In genomic region chr16:48675607-48676006, GRCm38 (mm10) we compare ENCODE assay signal across 8 mouse cellular contexts.
DNase-seq lines count a peak whose midpoint lies in the region; ATAC-seq and TF ChIP-seq lines count a peak whose summit lies in the region.

No protein-coding gene starts in this region.

- H3K9ac ChIP-seq in lung, embryonic 16.5 days (ENCODE audit: low read length), result no peak overlapping the region

- H3K4me2 ChIP-seq in lung, embryonic 16.5 days (ENCODE audit: low read depth, low read length), result no peak overlapping the region

- intact Hi-C loops in heart, postnatal 36 days (cut with DNase I), result no loop called here

- H3K4me3 ChIP-seq in bone marrow, adult 2 months (replicated peaks; ENCODE audit: control insufficient read depth, low read depth, low read length), result no peak overlapping the region
- no peak overlapping the region for H3K4me3 ChIP-seq in embryonic fibroblast, embryonic 13.5 days (ENCODE audit: insufficient read depth, low read length)
- no peak overlapping the region for H3K4me3 ChIP-seq in lung, embryonic 16.5 days (ENCODE audit: low read length)
- H3K4me3 ChIP-seq in thymus, adult 2 months (ENCODE audit: control insufficient read depth, insufficient read depth, low read length), result no peak overlapping the region

- TF ChIP-seq POLR2A in bone marrow, adult 2 months (IDR thresholded peaks at IDR 0.05; ENCODE audit: borderline replicate concordance, control insufficient read depth, low read depth, low read length), result no peak
- TF ChIP-seq POLR2A in embryonic fibroblast, embryonic 13.5 days (IDR thresholded peaks at IDR 0.05; ENCODE audit: low read depth, low read length), result no peak
- TF ChIP-seq POLR2A in thymus, adult 2 months (IDR thresholded peaks at IDR 0.05; ENCODE audit: control insufficient read depth, extremely low read depth, insufficient read depth, low read length, poor library complexity), result no peak

- H3K36me3 ChIP-seq in lung, embryonic 16.5 days (ENCODE audit: control insufficient read depth, insufficient read depth, low read length), result no peaks in the 10 kb centered on the region
- H3K36me3 ChIP-seq in thymus, adult 2 months (ENCODE audit: control insufficient read depth, insufficient read depth, low read length), result no peaks in the 10 kb centered on the region

- ATAC-seq in CD4-positive, CD25-positive, alpha-beta regulatory T cell, adult 4 months, result peak; percentile 87
- ATAC-seq in lung, embryonic 16.5 days (ENCODE audit: low read depth), result peak; percentile 86

- H3K27ac ChIP-seq in bone marrow, adult 2 months (ENCODE audit: control insufficient read depth, insufficient read depth, low read depth, low read length, poor library complexity), result no peak overlapping the region
- no peak overlapping the region for H3K27ac ChIP-seq in embryonic fibroblast, embryonic 13.5 days (ENCODE audit: insufficient read depth, low read length)
- no peak overlapping the region for H3K27ac ChIP-seq in lung, embryonic 16.5 days (ENCODE audit: low read length)
- no peak overlapping the region for H3K27ac ChIP-seq in thymus, adult 2 months (ENCODE audit: control insufficient read depth, insufficient read depth, low read length)

- DNase-seq in heart, postnatal 36 days, result peak; percentile 45 to 64
- DNase-seq in layer of hippocampus, adult 11-12 months (ENCODE audit: low spot score), result peak; percentile 55
- peak; percentile 13 for DNase-seq in ovary, postnatal 10 days (ENCODE audit: low spot score)
- DNase-seq in thymus, adult 2 months, result peak; percentile 87

- H3K9me3 ChIP-seq in lung, embryonic 16.5 days (ENCODE audit: control insufficient read depth, low read length), result no peaks in the 10 kb centered on the region

- 2% methylated on average over 10 of the region's 10 CpGs for WGBS in bone marrow, adult 2 months
- 3% methylated on average over 10 of the region's 10 CpGs for WGBS in lung, embryonic 16.5 days
- 4% methylated on average over 10 of the region's 10 CpGs for WGBS in thymus, adult 2 months

- H3K4me1 ChIP-seq in bone marrow, adult 2 months (ENCODE audit: control insufficient read depth, insufficient read depth, low read length), result peaks cover 1% of the 10 kb centered on the region; the same call in 1 of the 2 replicates
- no peaks in the 10 kb centered on the region; the same call in 1 of the 2 replicates for H3K4me1 ChIP-seq in embryonic fibroblast, embryonic 13.5 days (ENCODE audit: control insufficient read depth, insufficient read depth, low read length)
- H3K4me1 ChIP-seq in lung, embryonic 16.5 days (replicated peaks; ENCODE audit: control insufficient read depth, insufficient read depth, low read length), result no peaks in the 10 kb centered on the region
- no peaks in the 10 kb centered on the region for H3K4me1 ChIP-seq in thymus, adult 2 months (replicated peaks; ENCODE audit: control insufficient read depth, insufficient read depth, low read length)

- no peaks in the 10 kb centered on the region for H3K27me3 ChIP-seq in lung, embryonic 16.5 days (ENCODE audit: control insufficient read depth, insufficient read depth, low read depth, low read length)
- no peaks in the 10 kb centered on the region for H3K27me3 ChIP-seq in thymus, adult 2 months (ENCODE audit: control insufficient read depth, insufficient read depth, low read length)

- TF ChIP-seq CTCF in bone marrow, adult 2 months (IDR thresholded peaks at IDR 0.05; ENCODE audit: control insufficient read depth, insufficient read depth, low read length), result peak; percentile 73
- TF ChIP-seq CTCF in embryonic fibroblast, embryonic 13.5 days (IDR thresholded peaks at IDR 0.05; ENCODE audit: borderline replicate concordance, insufficient read depth, low read length), result peak; percentile 94
- peak; percentile 79; the same call in 1 of the 2 replicates for TF ChIP-seq CTCF in thymus, adult 2 months (IDR thresholded peaks at IDR 0.05; ENCODE audit: borderline replicate concordance, control insufficient read depth, extremely low read depth, insufficient read depth, low read length, poor library complexity)

Comparison
In these comparisons a context has a peak if more than half of its experiments do, and no peak if none do; other contexts are left out.
1. DNase-seq: peak in every context shown above with its lines; median percentile 87 in thymus, adult 2 months; 55 in layer of hippocampus, adult 11-12 months; 54 in heart, postnatal 36 days; 13 in ovary, postnatal 10 days.